Mouse (Mus musculus) cerebellum, postnatal 10 days (tissue): Measurements from ENCODE around the gene Brd3.

ENCODE experiments used
- DNase-seq, 2 experiments: peaks; one replicate each; pipeline ENCODE4 v3.0.0; 2021; ENCODE audit warnings: mixed read lengths in 2 of 2

The Brd3 gene

DNA sequence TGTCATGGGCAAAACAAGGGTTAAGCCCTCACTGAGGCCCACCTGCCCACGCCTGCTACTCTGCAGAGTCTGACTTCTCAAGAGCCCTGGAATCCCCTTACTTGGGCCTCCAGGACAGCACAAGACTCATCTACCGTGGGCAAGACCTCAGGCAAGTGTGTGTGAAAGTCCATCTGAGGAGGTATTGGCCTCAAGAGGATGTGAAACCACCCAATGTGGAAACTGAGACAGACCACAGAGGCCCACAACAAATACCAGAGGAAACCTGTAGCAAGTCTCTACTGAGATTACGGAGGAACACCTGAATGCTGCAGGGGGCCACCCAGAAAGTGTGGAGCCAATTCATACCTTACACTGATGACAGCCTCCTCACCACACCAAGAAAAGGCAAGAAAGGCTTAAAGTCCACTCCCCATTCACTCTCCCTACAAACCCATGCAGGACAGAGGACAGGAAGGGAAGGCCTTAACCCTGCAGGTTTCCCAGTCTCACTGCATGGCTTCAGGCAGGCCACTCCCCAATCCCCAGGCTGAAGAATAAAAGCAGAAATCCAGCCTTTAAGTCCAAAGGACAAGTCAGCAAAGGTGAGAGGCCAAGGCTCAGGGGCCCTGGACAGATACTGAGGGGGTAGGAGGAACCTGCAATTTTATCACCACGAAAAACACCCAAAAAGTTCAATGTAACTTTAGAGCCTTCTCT, 38.0 kb downstream of the Brd3 start:
- no peak for DNase-seq

DNA sequence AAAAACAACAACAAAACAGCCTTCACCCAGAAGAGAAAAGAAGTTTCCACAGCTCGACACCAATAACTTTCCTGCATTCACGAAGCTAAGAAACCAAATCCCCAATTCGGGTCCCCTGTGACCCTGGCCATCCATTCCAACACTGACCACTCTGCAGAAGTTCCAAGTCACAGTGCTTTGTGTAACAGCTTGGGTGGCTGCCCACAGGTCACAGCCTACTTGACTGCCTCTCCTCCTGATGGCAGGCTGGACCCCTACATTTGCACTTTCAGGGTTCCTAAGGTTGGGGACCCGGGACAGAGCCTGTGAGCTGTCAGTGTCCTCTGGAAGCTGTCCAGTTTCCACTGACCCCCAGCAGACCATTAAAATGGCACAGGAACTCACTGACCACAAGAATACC, 44.6 kb downstream of the Brd3 start:
- no peak for DNase-seq

DNA sequence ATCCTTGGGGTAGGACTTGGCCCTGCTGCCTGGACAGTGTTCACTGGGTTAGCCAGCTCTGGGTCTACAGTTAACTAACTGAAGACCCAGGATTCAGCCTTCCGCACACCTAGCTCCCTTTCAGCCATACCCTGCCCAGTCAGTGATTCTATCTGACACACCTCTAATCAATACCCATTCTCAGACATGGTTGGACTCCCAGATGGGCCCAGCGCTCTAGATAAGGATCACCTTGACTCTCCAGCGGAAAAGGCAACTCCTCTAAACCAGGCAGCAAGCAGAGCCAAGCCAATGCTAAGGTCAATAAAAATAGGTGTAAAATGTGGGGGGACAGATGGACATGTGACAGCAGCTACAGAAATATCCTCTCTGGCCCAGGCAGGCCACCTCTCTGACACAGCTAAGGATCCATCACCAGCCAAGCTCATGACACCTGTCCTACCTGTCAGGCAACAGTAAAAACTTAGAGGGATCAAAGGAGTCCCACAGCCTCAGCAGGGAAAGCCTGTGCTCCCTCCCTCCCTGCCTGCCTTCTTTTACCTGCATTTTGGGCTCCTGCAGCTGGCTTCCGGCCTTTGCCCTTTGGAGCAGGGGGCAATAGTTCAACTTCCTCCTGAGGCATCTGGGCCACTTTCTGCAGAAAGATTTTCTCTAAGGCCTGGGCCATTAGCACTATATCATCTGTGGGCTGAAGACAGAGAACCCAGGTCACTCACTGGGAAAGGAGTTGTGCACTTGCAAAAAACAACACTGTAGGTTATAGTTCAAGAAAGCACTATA, 45.4 kb downstream of the Brd3 start:
- DNase-seq: no peak

DNA sequence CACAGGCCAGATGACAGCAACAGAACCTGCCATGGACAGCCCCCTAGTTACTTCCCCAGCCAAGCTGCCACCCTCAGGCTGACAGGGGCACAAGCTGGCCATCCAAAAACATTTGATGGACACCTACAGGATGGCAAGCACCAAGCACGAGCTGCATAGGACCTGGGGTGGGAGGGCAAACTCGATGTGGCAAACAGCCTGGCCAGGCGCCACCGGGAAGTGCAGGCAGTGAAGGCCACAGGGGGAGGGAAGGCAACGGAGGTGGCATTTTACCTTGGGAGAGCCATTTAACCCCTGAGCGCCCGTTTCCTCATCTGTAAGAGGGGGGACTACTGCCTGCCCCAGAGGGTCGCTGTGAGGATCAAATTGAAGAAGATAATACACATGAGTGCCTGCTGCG, 46.8 kb downstream of the Brd3 start:
- DNase-seq: peak; percentile 26 to 43

DNA sequence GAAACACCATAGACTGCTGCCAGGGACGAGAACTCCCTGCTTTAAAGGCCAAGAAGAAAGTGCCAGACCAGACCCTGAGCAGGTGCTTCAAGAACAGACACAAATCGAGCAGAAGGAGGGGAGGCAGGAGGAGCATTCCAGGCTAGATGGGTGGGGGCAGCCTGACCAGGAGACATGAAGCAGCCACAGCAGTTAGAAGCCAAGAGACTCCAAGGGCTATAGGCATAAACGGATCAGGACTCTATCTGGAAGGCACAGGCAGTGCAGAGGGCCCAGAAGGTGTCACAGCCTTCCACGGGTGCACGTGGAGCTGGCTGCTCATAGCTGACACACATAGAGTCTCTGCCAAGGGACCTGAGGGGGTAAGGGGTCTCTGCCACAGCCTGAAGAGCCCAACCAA, 47.3 kb downstream of the Brd3 start:
- no peak for DNase-seq

DNA sequence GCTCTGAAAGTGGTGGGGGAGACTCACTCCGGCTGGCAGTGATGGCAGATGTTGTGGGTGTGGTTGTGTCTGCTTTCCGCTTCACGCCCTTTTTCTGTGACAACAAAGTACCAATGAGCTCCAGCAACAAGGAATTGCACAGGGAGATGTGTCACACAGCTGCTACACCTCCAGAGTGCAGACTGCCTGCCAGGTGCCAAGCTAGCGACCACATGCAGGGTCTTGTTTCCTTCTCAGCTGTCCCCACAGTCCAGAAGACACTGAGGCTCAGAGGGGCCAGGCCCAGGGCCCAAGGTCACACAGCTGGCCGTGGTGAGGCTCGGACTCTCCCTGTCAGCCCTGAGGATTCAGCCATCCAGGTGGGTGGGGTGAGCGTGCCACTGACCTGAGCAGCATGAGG, 47.7 kb downstream of the Brd3 start:
- no peak for DNase-seq

DNA sequence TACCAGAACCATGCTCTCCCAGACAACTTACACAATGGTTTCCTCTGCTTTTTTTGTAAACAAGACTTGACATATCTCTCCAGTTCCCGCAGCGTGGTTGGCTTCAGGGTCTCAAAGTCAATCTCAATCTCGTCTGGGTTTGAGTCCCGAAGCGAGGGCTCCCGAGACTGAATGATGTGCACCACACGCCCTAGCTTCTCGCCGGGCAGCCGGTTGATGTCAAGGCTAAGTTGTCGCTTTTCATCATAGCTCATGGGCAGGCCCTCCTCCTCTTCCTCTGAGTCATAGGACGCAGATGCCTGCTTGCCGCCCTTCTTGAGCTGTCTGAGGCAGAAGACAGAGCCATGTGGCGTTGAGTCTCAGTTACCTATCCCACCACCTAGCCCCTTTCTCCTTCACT, 57.2 kb downstream of the Brd3 start:
- DNase-seq: no peak

DNA sequence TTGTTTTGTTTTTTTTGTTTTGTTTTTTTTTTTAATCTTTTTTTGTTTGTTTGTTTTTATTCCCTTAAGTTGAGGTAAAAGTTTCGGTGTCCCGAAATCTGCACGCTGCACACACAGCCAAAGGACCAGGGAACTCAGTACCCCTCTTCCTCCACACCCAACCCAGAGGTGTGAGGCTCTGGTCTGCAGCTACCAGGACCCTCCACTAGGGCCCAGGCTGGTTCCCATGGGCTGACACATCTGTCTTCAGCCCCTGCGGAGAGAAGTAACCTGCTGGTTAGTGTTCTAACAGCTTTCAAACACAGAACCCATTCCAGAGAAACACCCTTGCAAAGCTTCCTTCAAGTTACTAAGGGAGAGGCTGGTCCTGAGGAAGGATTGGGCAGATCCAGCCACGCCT, 59.7 kb downstream of the Brd3 start:
- no peak for DNase-seq

DNA sequence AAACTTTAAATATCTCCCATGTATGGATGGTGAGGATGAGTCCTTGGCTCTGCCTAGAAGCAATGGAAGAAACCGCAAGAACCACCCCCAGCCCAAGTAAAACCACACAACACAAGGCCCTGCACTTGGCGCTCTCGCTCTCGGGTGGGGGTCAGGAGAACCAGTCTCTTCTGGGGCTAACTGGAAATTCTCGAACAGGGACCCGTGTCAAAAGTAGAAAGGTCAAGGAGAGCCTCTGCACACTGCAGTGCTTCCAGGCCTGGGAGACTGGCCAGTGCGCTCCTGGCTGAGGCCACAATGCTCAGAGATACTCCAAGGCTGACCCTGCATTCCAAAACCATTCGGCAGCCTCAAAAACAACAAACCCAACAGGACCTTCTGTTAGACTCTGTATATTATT, 60.6 kb downstream of the Brd3 start:
- DNase-seq: no peak

DNA sequence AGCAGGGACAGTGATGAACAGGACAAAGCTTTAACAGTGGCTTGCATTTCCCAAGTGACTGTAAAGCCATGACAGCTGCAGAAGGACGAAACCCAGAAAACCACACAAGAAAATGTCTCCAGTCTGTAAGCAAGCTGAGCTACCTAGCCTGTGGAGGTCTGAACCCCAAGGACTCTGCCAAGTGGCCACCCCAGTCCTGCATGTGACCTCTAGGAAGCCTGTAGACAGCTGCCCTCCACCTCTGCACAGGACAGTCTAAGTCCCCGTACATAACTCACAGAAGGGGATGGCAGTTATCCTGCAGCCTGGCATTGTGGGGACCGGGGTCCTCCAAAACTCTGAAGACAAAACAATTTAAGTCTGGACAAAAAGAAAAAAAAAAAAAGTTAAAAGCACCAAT, 61.6 kb downstream of the Brd3 start:
- DNase-seq: no peak

DNA sequence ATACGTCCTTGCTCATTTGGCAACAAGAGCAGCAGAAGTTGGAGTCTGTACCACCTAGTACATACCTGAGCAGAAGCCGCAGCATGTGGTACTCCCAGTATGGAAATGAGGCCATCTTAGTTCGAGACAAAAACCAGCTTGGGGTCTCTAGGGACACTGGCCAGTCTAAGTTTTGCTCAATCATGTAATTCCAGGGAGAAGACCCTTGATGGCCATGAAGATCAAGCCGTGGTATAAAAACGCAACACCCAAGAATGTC, 64.1 kb downstream of the Brd3 start:
- no peak for DNase-seq

DNA sequence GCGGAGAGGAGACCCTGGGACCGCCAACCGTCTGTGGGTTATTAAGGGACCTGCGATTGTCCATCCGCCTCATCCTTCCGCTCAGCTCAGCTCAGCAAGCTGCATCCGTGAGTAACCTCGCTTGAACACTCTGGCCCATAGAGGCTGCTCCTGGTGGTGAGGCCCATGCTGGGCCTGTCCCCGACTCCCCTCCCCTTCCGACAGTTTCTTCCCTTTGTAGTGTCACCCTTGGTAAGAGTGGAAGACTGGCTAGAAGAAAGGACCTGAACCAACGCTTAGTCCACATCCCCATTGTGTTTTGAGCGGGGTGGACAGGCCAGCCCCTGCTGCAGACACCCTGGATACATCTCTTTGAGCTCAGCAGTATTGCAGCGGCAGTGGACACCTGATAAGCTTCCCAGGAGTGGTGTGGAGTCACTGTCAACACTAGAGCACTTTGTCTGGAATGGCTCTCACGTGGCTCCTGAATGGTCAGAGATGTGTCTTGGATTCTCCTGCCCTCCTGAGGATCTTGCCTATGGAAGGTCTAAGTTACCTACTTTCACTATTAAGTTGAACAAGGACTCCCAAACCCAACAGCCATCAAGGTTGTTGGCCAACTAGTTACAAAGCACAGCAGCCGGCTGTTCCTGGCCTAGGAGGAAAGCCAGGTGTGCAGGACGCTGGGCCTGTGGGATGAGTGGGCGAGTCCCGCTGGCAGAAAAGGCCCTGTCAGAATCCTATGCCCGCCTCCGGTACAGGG, 64.6 kb downstream of the Brd3 start:
- DNase-seq: no peak

DNA sequence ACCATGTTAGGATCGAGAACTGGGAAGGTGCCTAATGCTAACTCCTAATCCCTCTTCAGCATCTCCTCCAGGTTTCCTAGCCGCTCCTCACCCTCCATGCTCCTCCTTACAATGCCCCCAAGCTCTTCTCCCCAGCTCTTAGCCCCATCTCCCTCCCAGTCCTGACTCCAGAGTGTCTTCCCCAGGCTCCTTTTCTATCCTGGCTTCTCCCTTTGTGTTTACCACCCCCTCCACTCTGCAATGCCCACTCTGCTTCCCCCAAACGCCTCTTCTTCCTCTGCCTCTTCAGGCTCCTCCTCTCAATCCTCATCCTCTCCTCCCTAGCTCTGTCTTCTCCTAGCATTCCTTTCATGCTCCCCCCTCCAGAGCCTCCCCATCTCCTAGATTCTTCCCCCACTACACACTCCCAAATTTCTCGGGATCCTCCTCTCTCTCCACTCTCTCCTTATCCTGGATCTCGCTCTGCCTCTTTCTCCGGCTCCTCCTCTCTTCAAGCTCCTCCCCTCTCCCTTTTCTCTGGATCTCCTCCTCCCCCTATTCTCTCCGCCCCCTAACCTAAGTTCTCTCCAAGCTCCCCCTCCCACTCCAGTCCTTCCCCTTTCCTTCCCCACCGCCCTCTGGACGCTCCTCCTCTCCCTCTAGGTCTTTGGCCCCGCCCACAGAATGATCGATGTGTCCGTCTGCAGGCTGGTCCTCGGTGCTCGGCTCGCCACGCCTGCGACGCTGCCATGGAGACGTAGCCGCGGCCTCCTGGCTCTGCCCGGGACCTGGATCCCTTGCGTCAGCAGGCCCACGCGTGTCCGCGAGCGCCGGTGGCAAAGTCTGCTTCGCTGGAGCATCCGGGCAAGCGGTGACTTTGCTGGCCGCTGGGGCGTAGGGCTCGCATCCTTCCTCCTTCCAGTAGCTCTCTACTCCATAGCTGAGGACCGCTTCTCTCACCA, 65.4 kb downstream of the Brd3 start, which contains the start of gene Brd3os:
Brd3os (plus strand) TSS at position 558 of the 941 bp plus-strand sequence.
- peak; percentile 97 to 99 for DNase-seq

DNA sequence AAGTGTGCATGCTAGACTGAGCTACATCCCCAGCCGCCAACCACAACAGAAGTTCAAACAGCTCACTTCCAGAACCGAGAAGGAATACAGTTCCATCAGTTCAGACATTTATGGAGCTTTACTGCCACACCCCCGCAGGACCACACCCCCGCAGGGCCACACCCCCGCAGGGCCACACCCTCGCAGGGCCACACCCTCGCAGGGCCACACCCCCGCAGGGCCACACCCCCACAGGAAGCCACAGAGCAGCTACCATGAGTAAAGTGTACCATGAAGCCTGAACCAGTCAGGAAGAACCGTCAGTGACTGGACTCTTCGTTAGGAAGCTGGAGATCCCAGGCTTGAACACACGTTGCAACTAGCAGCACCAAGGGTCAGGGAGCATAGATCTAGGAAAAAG, 69.2 kb downstream of the Brd3 start:
- no peak for DNase-seq

DNA sequence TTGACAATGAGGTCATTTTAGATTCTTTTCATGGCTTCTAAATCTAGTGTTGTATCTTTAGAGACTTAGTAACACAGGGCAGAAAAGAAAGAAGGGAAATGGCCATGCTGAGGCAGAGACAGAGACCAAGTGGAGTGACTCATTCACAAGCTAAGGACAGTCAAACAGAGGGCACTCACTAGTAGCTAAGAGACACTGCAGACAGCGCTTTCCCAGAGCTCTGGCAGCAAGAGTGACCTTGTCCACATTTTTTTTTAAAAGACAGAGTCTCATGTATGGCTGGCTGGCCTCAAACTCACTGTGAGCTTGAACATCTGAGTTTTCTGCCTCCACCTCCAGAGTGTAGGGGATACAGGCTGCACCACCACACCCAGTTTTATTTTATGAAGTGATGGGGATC, 69.6 kb downstream of the Brd3 start:
- no peak for DNase-seq

DNA sequence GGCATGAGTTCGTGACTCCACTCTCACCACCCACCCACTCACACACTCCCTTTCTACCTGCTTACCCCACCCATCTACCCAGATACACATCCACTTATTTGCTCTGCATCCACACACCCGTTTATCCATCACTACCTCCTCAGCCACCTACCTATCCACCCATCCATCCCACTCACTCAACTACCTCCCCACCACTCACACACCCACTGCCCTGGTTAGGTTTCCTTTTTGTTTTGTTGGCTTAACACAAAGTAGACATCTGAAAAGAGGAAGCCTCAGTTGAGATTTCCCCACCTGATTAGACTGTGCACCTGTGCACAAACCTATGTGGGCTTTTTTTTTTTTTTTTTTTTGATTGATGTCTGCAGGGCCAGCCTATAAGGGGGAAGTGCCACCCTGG, 74.9 kb downstream of the Brd3 start:
- DNase-seq: no peak

DNA sequence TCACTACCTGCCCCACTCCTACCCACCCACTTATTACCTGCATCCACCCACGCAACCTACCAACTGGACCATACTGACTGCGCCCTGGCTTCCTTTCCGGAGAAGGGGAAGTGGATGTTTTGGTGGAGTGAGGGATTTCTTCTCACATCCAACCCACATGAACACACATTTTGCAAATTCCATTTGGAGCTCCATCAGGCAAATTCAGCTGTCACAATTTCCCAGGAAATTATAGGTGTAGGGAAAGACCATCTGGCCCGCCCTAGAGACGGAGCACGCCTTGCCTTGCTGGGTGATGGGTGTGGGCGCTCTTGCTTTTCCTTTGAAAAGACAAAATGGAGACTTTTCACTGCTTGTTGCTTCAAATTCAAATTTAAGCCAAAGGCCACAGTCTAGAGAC, 76.8 kb downstream of the Brd3 start:
- no peak for DNase-seq

DNA sequence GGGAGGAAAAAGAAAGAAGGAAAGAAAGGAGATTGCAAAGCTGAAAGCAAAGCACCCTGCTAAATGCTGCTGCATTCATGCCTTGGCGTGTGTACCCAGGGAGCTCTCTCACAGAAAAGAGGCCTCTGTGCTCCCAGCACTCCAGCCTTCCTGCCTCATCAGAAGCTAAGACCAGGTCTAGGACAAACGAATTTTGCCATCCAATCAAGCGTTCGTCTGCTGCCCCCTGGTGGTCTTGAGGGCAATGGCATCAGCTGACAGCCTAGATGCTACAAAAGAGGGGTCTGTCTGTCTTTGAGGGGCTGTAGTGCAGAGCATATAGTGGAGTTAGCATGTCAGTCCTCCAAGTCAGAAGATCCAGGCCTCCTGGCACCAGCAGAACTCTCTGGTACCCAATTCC, 79.4 kb downstream of the Brd3 start:
- peak; percentile 94 to 96 for DNase-seq

DNA sequence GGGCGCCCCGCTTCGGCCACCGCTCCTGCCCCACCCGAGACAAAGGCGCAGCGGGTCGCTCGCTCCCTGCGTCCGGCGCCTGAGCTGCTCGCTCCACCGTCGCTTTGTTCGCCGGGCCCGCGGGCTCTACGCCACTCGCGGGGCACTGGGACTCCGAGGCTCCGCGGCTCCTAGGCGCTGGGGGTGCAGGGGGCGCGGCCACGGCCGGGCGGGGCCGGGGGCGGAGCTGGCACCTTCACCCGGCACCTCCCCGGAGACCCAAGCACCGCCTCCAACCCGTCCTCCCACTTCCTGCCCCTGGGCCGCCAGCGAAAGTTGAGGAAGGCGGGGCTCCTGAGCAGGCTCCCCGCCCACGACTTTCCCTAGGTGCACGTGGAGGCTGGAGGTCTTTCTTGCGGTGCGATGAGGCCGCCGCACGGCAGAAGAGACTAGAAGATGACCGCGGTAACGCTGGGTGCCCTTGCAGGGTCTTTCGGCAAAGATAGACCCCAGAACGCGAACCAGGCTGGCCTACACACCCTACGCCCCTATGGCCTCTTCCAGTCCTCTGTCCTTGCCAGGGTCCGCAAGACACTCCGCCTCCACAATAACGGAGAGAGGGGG, 80.5 kb downstream of the Brd3 start, which contains the start of gene Vav2:
Vav2 (minus strand) TSS at position 179 of the 603 bp plus-strand sequence.
- peak; percentile 85 to 93 for DNase-seq

DNA sequence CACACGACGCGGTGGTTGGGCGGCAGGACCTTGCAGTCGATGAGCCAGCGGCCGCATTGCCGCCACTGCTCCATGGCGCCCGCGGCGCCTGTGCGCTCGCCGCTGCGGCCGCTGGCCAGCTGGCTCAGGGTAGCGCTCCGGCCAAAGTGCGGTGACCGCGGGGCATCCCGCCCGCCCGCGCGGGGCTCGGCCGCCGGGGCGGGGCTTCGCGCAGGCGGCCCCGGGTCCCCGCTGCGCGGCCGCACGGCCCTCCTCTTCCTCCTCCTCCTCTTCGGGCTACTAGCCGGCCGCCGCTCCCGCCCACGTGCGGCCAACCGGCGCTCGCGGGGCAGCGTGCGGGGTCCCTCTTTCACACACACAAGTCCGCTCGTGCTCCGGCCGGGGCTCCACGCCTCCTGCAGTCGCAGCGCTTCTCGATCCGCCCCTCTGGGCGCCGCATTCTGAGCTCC, 81.0 kb downstream of the Brd3 start:
- peak; percentile 64 to 72 for DNase-seq

DNA sequence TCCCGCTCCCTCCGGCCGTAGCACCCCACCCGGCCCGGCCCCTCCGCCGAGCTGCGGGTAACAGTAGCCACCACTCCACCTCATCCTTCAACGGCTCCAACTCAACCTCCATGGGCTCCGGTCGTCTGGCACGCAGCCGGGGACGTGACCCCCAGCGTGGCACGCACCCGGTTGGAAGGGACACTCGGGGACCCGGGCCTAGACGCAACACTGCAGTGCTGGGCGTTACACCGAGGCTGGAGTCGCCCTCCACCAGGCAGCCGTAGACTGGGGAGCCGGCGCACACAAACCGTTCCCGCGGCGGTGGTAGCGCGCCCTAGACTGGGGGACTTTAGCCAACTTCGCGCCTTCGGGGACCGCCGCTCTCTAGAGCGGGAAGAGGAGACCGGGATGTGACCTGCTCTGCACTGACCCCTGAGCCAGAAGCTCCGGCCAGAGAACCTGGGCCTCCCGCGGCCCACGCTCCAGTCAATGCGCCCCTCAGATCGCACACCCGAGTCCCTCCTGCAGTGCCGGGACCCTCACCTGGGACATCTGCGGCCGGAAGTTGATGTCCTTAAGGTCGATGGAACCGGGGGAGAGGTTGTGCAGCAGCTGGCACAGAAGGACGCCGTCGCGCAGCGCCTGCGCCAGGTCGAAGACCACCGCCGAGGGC, 81.6 kb downstream of the Brd3 start:
- peak; percentile 63 to 69 for DNase-seq

DNA sequence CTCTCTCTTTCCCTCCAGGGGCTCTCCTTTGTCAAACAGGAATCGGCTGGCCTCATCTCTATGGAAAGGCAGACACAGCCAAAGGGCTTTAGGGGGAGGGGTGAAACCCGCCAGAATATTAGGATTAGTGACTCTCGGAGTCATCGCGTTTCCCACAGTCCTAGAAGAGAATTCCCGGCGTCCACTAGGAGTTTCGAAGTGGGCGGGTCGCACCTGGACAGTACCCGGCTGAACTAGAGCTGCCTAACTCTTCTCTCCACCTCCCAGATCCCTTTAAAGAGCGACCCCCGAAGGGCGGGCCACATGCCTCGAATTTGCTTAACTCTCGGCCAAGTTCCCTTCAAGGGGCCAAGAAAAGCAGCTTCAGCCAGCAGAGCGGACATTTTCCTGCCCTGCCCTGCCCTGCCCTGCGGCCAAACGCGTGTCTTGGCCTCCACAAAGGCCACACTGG, 82.3 kb downstream of the Brd3 start:
- peak; percentile 62 to 66 for DNase-seq
